Mouse (Mus musculus): ENCODE data around the gene Senp7.

The Senp7 gene

DNA sequence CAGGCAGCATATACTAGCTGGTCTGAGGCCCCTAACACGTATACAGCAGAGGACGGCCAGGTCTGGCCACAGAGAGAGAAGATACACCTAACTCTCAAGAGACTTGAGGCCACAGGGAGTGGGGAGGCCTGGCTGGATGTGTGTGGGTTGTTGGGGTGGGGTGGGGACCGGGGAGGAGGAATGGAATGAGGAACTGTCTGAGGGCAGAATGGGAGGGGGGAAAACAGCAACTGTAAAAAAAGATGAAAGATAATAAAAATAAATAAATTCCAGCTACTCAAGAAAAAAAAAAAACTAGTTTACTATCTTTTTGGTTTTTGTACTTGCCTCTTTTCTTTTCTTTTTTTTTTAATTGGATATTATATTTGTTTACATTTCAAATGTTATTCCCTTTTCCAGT lies 91.8 kb downstream of the Senp7 start:
- DNase-seq (ENCODE audit: low read depth), result no peak

- no peak for DNase-seq (ENCODE audit: low read depth)
Observed at GRCm38 (mm10) chr16:56144876-56145555, 96.9 kb downstream of the Senp7 start.

GRCm38 (mm10) chr16:56147679-56148078 lies 99.5 kb downstream of the Senp7 start:
- DNase-seq (ENCODE audit: low read depth), result peak; percentile 31

- no peak for DNase-seq (ENCODE audit: low read depth)
Observed at GRCm38 (mm10) chr16:56163466-56163865, 115.3 kb downstream of the Senp7 start.

DNA sequence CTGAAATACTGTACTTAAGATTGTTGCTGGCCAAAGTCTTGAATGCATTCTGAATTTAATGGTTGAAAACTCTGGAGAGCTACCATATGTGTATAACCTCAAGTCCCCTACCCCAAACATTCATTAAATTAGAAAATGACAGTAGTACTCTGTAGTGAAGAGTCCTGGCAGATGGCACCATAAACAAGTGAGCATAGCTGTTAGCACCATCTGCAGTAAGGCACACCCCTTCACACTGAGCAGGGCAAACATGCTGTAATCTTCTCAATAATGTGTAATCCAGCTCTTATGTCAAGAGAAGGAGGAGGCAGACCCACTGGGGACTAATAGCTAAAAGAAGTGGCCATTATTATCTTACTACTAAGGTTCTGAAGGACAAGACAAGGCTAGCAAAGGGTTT lies 122.1 kb downstream of the Senp7 start:
- DNase-seq (ENCODE audit: low read depth), result no peak

DNA sequence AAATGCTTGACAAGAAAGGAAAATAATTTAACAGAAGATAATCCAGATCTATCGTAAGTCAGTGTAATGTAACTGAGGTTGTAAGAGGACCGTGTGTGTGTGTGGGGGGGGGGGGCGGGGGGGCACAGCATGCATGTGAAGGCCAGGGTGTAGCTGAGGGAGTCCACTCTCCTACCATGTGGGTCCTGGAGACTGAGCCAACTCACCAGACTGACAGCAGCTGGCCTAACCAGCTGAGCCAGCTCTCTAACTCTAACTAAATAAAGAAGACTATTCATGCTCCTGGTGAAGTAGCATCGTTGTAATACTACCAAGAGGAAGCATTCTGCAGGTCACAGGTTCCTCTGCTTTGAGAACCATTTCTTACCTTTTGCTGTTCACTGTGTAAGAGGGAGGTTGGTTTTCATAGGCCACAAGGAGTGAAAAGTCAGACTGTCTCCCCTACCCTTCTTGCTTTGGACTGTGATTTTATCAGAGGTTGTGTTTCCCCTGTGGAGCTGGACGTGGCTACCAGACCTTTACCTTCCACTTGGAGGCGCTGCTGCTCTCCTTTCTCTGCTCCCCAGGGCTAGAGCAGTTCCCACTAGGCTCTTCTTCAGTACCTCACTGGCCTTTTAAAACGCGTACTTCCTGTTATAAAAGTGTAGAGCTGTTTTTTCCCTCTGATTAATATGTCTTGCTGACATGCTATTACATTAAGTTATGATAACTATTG lies 127.9 kb downstream of the Senp7 start:
- DNase-seq (ENCODE audit: low read depth), result peak; percentile 56

- DNase-seq (ENCODE audit: low read depth), result no peak
Observed at GRCm38 (mm10) chr16:56186863-56187262, 138.7 kb downstream of the Senp7 start.

- DNase-seq (ENCODE audit: low read depth), result no peak
Observed at GRCm38 (mm10) chr16:56188198-56188597, 140.1 kb downstream of the Senp7 start.

GRCm38 (mm10) chr16:56204051-56204450 lies 155.9 kb downstream of the Senp7 start, which contains the start of gene Impg2:
Gene Impg2 (plus strand): TSS chr16:56204313.
- DNase-seq (ENCODE audit: low read depth), result no peak

- DNase-seq (ENCODE audit: low read depth), result no peak
Observed at GRCm38 (mm10) chr16:56212740-56213139, 164.6 kb downstream of the Senp7 start.

GRCm38 (mm10) chr16:56227686-56228085 lies 179.5 kb downstream of the Senp7 start:
- no peak for DNase-seq (ENCODE audit: low read depth)

- no peak for DNase-seq (ENCODE audit: low read depth)
Observed at GRCm38 (mm10) chr16:56229455-56229854, 181.3 kb downstream of the Senp7 start.

GRCm38 (mm10) chr16:56231300-56231699 lies 183.2 kb downstream of the Senp7 start:
- DNase-seq (ENCODE audit: low read depth), result peak; percentile 54

- no peak for DNase-seq (ENCODE audit: low read depth)
Observed at GRCm38 (mm10) chr16:56232736-56233135, 184.6 kb downstream of the Senp7 start.
